Mouse (Mus musculus): Measurements from ENCODE around the gene Rhou. TPM values are rescaled to one million over a fixed set of nuclear protein-coding genes. Genes with fewer than 3 reads are reported as not detected.
A peak's percentile ranks its signal among the peaks of the same experiment; 100 is the strongest.

Gene Rhou
- polyA plus RNA-seq, 1 experiment from 2014 or later, result 7.3 TPM

DNA sequence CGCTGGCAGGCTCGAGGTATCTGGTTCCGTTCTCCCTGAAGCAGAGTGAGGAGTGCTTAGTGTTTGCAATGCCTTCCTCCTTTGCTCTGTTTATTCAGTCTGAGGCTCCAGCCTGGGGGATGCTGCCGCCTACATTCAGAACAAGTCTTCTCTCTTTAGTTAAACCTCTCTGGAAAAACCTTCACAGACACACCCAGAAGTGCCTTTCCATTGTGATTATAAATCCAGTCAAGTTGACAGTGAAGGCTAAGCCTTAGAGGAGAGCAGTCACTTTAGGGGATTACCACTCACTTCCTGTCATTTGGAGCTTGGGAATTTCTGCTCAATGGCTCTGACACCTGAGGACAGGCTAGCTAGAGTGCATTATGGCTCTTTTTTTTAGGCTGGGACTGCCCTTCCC lies 34.1 kb downstream of the Rhou start:
- Histone ChIP-seq H3K9ac (ENCODE audit: low read length) (no peak overlapping the region), H3K4me3 (ENCODE audit: low read depth, low read length) (no peak overlapping the region), H3K4me1 (replicated peaks; ENCODE audit: control insufficient read depth, insufficient read depth) (no peaks in the 10 kb centered on the region), H3K27ac (replicated peaks) (no peak overlapping the region), H3K27me3 (ENCODE audit: control insufficient read depth, insufficient read depth, low read length) (no peaks in the 10 kb centered on the region), H3K4me2 (replicated peaks; ENCODE audit: low read depth) (no peak overlapping the region), H3K36me3 (ENCODE audit: control insufficient read depth, insufficient read depth, low read length) (no peaks in the 10 kb centered on the region), H3K9me3 (ENCODE audit: control insufficient read depth, low read length) (no peaks in the 10 kb centered on the region)
- TF ChIP-seq EP300 (optimal IDR thresholded peaks at IDR 0.05) (no peak), CTCF (IDR thresholded peaks at IDR 0.05; ENCODE audit: low read depth) (no peak)
- ATAC-seq (ENCODE audit: low FRiP score, low TSS enrichment) (no peak), DNase-seq (ENCODE audit: low spot score) (no peak)
- 20% methylated on average over 4 of the region's 4 CpGs for WGBS

DNA sequence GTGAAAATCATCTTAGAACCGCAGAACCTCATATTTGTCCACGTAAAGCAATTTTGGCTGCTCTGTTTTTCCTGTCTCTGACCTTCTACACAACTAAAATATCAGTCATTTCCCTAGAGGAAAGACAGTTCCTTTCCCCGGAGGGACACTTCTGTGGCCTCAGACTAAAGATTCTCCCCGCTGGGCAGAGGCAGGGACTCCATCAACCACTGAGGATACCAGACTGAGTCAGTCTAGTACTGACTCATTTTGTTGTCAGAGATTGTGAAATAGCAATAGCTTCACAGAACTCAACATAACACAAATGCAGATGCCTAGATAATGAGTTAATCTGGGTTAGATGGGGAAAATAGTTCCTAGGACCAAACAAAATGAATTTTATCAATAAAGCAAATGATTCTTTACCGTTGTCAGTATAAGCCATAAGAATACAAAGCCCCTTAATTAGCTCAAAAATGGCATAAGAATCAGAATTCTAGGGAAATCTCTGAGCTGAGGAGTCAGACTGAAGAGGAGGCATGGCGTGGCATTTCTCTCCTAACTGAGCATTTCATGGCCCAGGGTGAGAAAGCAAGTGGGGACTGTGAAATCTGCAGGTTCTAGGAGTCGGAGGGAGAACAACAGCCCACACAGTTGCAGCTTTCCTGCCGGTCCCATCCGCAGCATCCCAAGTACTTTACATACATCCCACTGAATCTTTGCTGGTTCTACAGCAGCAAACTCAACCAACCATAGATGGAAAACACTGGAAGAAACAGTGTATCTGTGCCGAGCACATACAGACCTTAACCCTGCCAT lies 38.6 kb downstream of the Rhou start:
- ATAC-seq (ENCODE audit: low FRiP score, low TSS enrichment), result no peak
- H3K27me3 ChIP-seq (ENCODE audit: control insufficient read depth, insufficient read depth, low read length), result no peaks in the 10 kb centered on the region
- no peaks in the 10 kb centered on the region for H3K9me3 ChIP-seq (ENCODE audit: control insufficient read depth, low read length)
- H3K27ac ChIP-seq (replicated peaks), result no peak overlapping the region
- no peaks in the 10 kb centered on the region for H3K4me1 ChIP-seq (replicated peaks; ENCODE audit: control insufficient read depth, insufficient read depth)
- no peak overlapping the region for H3K4me2 ChIP-seq (replicated peaks; ENCODE audit: low read depth)
- H3K36me3 ChIP-seq (ENCODE audit: control insufficient read depth, insufficient read depth, low read length), result no peaks in the 10 kb centered on the region
- DNase-seq (ENCODE audit: low spot score), result no peak
- H3K4me3 ChIP-seq (ENCODE audit: low read depth, low read length), result no peak overlapping the region
- 77% methylated on average over 10 of the region's 10 CpGs for WGBS
- TF ChIP-seq CTCF (IDR thresholded peaks at IDR 0.05; ENCODE audit: low read depth), result no peak
- TF ChIP-seq EP300 (optimal IDR thresholded peaks at IDR 0.05), result no peak
- no peak overlapping the region for H3K9ac ChIP-seq (ENCODE audit: low read length)

GRCm38 (mm10) chr8:123696167-123696566 lies 42.4 kb downstream of the Rhou start:
- ATAC-seq (ENCODE audit: low FRiP score, low TSS enrichment), result no peak
- H3K4me3 ChIP-seq (ENCODE audit: low read depth, low read length), result no peak overlapping the region
- 69% methylated on average over 9 of the region's 9 CpGs for WGBS
- no peaks in the 10 kb centered on the region for H3K36me3 ChIP-seq (ENCODE audit: control insufficient read depth, insufficient read depth, low read length)
- H3K4me1 ChIP-seq (replicated peaks; ENCODE audit: control insufficient read depth, insufficient read depth), result no peaks in the 10 kb centered on the region
- H3K9me3 ChIP-seq (ENCODE audit: control insufficient read depth, low read length), result no peaks in the 10 kb centered on the region
- no peak overlapping the region for H3K9ac ChIP-seq (ENCODE audit: low read length)
- DNase-seq (ENCODE audit: low spot score), result no peak
- TF ChIP-seq CTCF (IDR thresholded peaks at IDR 0.05; ENCODE audit: low read depth) (no peak), EP300 (optimal IDR thresholded peaks at IDR 0.05) (no peak)
- H3K27ac ChIP-seq (replicated peaks), result no peak overlapping the region
- no peaks in the 10 kb centered on the region for H3K27me3 ChIP-seq (ENCODE audit: control insufficient read depth, insufficient read depth, low read length)
- H3K4me2 ChIP-seq (replicated peaks; ENCODE audit: low read depth), result no peak overlapping the region

DNA sequence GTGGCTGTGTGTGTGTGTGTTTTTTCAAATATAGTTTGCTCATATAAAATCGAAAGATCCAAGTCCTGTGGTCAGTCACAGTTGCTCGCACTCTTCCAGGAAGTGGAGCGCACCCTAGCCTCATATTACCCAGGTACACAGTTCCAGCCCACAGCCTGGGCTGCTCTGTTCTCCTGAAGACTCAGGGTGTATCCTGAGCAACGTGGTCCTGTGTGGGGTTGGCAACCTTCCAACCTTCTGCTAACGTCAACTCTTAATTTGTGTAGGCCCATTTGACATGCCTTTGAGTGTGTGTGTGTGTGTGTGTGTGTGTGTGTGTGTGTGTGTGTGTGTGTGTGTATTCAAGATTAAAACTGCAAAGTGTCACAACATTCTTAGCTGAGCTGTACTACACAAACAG lies 43.6 kb downstream of the Rhou start:
- H3K36me3 ChIP-seq (ENCODE audit: control insufficient read depth, insufficient read depth, low read length), result no peaks in the 10 kb centered on the region
- no peak overlapping the region for H3K4me2 ChIP-seq (replicated peaks; ENCODE audit: low read depth)
- no peak overlapping the region for H3K27ac ChIP-seq (replicated peaks)
- no peak for TF ChIP-seq EP300 (optimal IDR thresholded peaks at IDR 0.05)
- TF ChIP-seq CTCF (IDR thresholded peaks at IDR 0.05; ENCODE audit: low read depth), result no peak
- no peak overlapping the region for H3K4me3 ChIP-seq (ENCODE audit: low read depth, low read length)
- DNase-seq (ENCODE audit: low spot score) (peak; percentile 77), ATAC-seq (ENCODE audit: low FRiP score, low TSS enrichment) (peak; percentile 84)
- no peaks in the 10 kb centered on the region for H3K27me3 ChIP-seq (ENCODE audit: control insufficient read depth, insufficient read depth, low read length)
- 42% methylated on average over 5 of the region's 5 CpGs for WGBS
- H3K9ac ChIP-seq (ENCODE audit: low read length), result no peak overlapping the region
- no peaks in the 10 kb centered on the region for H3K9me3 ChIP-seq (ENCODE audit: control insufficient read depth, low read length)
- no peaks in the 10 kb centered on the region for H3K4me1 ChIP-seq (replicated peaks; ENCODE audit: control insufficient read depth, insufficient read depth)

- ATAC-seq (ENCODE audit: low FRiP score, low TSS enrichment), result no peak
These were observed 46.8 kb downstream of the Rhou start for GRCm38 (mm10) chr8:123700399-123701070.

More at GRCm38 (mm10) chr8:123700399-123701070, 46.8 kb downstream of the Rhou start:
- Histone ChIP-seq H3K27ac (replicated peaks) (no peak overlapping the region), H3K4me3 (ENCODE audit: low read depth, low read length) (no peak overlapping the region), H3K4me1 (replicated peaks; ENCODE audit: control insufficient read depth, insufficient read depth) (no peaks in the 10 kb centered on the region), H3K9ac (ENCODE audit: low read length) (no peak overlapping the region), H3K4me2 (replicated peaks; ENCODE audit: low read depth) (no peak overlapping the region), H3K36me3 (ENCODE audit: control insufficient read depth, insufficient read depth, low read length) (no peaks in the 10 kb centered on the region), H3K9me3 (ENCODE audit: control insufficient read depth, low read length) (no peaks in the 10 kb centered on the region), H3K27me3 (ENCODE audit: control insufficient read depth, insufficient read depth, low read length) (no peaks in the 10 kb centered on the region)
- no peak for DNase-seq (ENCODE audit: low spot score)
- TF ChIP-seq CTCF (IDR thresholded peaks at IDR 0.05; ENCODE audit: low read depth) (no peak), EP300 (optimal IDR thresholded peaks at IDR 0.05) (no peak)
- WGBS, result 50% methylated on average over 12 of the region's 12 CpGs

Measured in stomach, postnatal 0 days (tissue).